Mouse (Mus musculus) hindbrain, embryonic 15.5 days (tissue): Measurements from ENCODE around the gene Ten1. TPM values are rescaled to one million over a fixed set of nuclear protein-coding genes. Genes with fewer than 3 reads are reported as not detected.
A peak's percentile ranks its signal among the peaks of the same experiment; 100 is the strongest.

Experiments
- ATAC-seq: fragments of 200-750 bp; cut with Nextera tagmentation; 2 replicates; pipeline ENCODE4 v1.8.0; 2017; ENCODE audit warnings: low read depth, moderate number of reproducible peaks, moderate TSS enrichment; ENCODE audit not compliant: low FRiP score
- H3K27ac ChIP-seq: fragments of 300-500 bp; sonication (generic); replicated peaks from 2 replicates; pipeline ENCODE4 v1.5.1; 2015; ENCODE audit warnings: mild to moderate bottlenecking, inconsistent platforms
- H3K27me3 ChIP-seq: fragments of 300-500 bp; sonication (generic); 2 replicates; pipeline ENCODE4 v1.6.1; 2015; ENCODE audit warnings: control low read depth, inconsistent platforms
- H3K36me3 ChIP-seq: fragments of 300-500 bp; sonication (generic); 2 replicates; pipeline ENCODE4 v1.6.1; 2015; ENCODE audit warnings: control low read depth, inconsistent platforms
- H3K4me1 ChIP-seq: fragments of 300-500 bp; sonication (generic); replicated peaks from 2 replicates; pipeline ENCODE4 v1.6.1; 2015; ENCODE audit warnings: control low read depth, inconsistent platforms
- H3K4me2 ChIP-seq: fragments of 300-500 bp; sonication (generic); 2 replicates; pipeline ENCODE4 v1.6.1; 2015; ENCODE audit warnings: moderate library complexity, mild to moderate bottlenecking, inconsistent platforms
- H3K4me3 ChIP-seq: fragments of 300-500 bp; sonication (generic); 2 replicates; pipeline ENCODE4 v1.5.1; 2015; ENCODE audit warnings: mild to moderate bottlenecking, inconsistent platforms
- H3K9ac ChIP-seq: fragments of 300-500 bp; sonication (generic); 2 replicates; pipeline ENCODE4 v1.6.1; 2015; ENCODE audit warnings: inconsistent platforms
- H3K9me3 ChIP-seq: fragments of 300-500 bp; sonication (generic); 2 replicates; pipeline ENCODE4 v1.6.1; 2016; ENCODE audit warnings: control low read depth, inconsistent platforms
- WGBS: fragments of 180-500 bp; shearing (Covaris S2); methylation state at CpG from one replicate; pipeline ENCODE4 v1.1.7; 2015; 5-methylcytosine and 5-hydroxymethylcytosine counted together
- polyA plus RNA-seq: library from polyadenylated mRNA; unstranded; fragments of >200 nt; fragmentation: Nextera tagmentation; extraction: Ambion mirVana; gene quantifications from 2 replicates; pipeline ENCODE4 v1.2.1, GENCODE M21; 2015

Ten1 gene
- polyA plus RNA-seq, 1 experiment from 2014 or later: 104 TPM

GRCm38 (mm10) chr11:116174775-116175448 is 23.7 kb upstream of the Ten1 start:
- no peak overlapping the region for H3K4me3 ChIP-seq
- H3K4me1 ChIP-seq: no peaks in the 10 kb centered on the region
- H3K9ac ChIP-seq: no peak overlapping the region
- no peak overlapping the region for H3K4me2 ChIP-seq
- no peaks in the 10 kb centered on the region for H3K27me3 ChIP-seq
- 91% methylated on average over 22 of the region's 22 CpGs for WGBS
- H3K9me3 ChIP-seq: no peaks in the 10 kb centered on the region
- no peak overlapping the region for H3K27ac ChIP-seq
- H3K36me3 ChIP-seq: peaks cover 79% of the 10 kb centered on the region
- ATAC-seq: no peak

DNA sequence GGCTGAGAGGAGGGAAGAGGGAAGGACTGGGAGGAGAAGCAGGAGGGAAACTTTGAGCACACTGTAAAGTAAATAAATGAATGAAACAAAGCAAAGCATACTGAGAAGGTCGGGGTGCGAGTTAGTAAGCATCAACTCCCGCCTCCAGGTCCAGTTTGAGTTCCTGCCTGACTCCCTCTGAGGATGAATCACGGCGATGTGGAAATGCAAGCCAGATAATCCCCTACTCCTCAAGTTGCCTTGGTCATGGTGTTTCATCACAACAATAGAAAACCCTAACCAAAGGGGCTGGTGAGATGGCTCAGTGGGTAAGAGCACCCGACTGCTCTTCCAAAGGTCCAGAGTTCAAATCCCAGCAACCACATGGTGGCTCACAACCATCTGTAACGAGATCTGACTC is 22.6 kb upstream of the Ten1 start:
- Histone ChIP-seq H3K27me3 (no peaks in the 10 kb centered on the region), H3K36me3 (peaks cover 88% of the 10 kb centered on the region), H3K27ac (no peak overlapping the region), H3K9ac (no peak overlapping the region), H3K4me1 (no peaks in the 10 kb centered on the region), H3K9me3 (no peaks in the 10 kb centered on the region), H3K4me2 (no peak overlapping the region), H3K4me3 (no peak overlapping the region)
- ATAC-seq: no peak
- 85% methylated on average over 7 of the region's 7 CpGs for WGBS

- 90% methylated on average over 20 of the region's 20 CpGs for WGBS
- ATAC-seq: no peak
- H3K27me3 ChIP-seq: no peaks in the 10 kb centered on the region
These were observed 20.1 kb upstream of the Ten1 start for GRCm38 (mm10) chr11:116178411-116179121.

DNA sequence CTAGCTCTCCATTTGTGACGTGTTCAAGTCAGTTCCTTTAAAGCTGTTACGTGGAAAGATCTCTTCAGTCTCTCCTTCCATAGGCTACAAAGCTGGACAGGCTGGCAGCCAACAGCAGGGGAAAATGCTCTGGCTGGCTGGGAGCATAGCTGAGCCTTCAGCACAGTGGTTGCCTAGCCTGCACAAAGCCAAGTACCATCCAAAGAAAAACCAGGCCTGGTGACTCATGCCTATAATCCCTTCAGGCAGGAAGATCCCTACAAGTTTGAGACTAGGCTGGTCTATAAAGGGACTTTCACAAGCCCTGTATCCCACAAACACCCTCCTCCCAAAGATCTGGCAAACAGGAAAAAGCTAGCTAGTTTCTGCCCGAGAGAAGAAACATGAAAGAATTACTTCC is 12.8 kb upstream of the Ten1 start:
- 80% methylated on average over 3 of the region's 3 CpGs for WGBS
- peak overlapping the region; percentile 40 for H3K27ac ChIP-seq
- no peak overlapping the region for H3K9ac ChIP-seq
- H3K36me3 ChIP-seq: peaks cover 45% of the 10 kb centered on the region
- ATAC-seq: no peak
- no peaks in the 10 kb centered on the region for H3K9me3 ChIP-seq
- no peak overlapping the region for H3K4me2 ChIP-seq
- H3K27me3 ChIP-seq: no peaks in the 10 kb centered on the region
- H3K4me3 ChIP-seq: no peak overlapping the region
- H3K4me1 ChIP-seq: peaks cover 10% of the 10 kb centered on the region

More at GRCm38 (mm10) chr11:116178411-116179121, 20.1 kb upstream of the Ten1 start:
- Histone ChIP-seq H3K9me3 (no peaks in the 10 kb centered on the region), H3K27ac (no peak overlapping the region), H3K36me3 (peaks cover 70% of the 10 kb centered on the region), H3K4me2 (no peak overlapping the region), H3K9ac (no peak overlapping the region), H3K4me3 (no peak overlapping the region), H3K4me1 (no peaks in the 10 kb centered on the region)

DNA sequence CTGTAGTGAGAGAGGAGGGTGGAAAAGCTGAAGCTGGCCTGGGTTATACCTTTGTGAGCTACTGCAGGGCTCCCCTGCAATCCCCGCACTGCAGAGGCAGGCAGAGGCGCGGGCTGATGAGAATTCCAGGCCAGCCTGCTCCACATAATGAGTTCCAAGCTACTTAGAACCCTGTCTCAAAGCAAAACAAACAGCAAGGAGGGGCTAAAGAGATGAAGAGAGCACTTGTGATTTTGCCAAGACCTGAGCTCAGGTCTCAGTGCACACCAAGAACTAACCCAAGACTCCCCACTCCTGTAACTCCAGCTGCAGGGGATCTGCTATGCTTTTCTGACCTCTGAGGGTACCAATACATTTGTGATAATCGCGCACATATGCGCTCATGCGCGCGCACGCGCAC is 12.3 kb upstream of the Ten1 start:
- Histone ChIP-seq H3K4me3 (no peak overlapping the region), H3K4me2 (no peak overlapping the region), H3K4me1 (peaks cover 10% of the 10 kb centered on the region), H3K9ac (no peak overlapping the region), H3K36me3 (peaks cover 46% of the 10 kb centered on the region), H3K27ac (peak overlapping the region; percentile 40), H3K9me3 (no peaks in the 10 kb centered on the region), H3K27me3 (no peaks in the 10 kb centered on the region)
- 93% methylated on average over 11 of the region's 11 CpGs for WGBS
- no peak for ATAC-seq

DNA sequence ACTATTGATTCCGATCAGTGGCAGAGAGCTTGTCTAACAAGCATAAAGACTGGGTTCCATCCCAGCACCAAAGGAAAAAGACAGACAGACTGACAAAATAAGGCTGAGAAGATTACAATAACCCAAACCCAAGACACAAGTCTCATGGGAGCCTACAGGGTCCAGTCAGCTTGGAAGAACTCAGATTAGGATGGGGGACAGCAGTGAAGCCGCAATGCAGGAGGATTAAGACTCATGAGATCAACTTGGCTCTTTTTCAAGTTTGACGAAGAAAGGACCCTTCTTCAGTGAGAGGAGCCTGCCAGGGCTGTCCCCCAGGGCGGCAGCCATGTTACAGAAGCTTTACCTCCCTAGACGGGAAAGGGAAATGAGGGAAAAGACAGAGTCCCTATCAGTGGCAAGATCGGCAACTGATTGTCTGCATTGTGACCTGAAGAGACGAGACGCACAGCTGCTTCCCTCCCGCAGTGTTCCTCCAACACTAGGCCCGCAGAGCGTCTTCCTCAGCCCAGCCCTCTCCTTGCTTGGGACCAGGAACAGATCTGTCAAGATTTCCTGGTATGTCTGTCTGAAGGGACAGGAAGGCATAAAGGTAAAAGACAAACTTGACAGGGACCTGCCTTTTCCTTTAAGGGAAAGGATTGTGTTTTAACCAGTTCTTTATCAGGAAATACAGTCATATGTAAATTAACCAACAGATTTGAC is 11.3 kb upstream of the Ten1 start:
- Histone ChIP-seq H3K4me3 (no peak overlapping the region), H3K4me1 (peaks cover 10% of the 10 kb centered on the region), H3K9me3 (no peaks in the 10 kb centered on the region), H3K36me3 (peaks cover 46% of the 10 kb centered on the region), H3K4me2 (0 out of 2 replicates have a peak overlapping the region, but pooled peaks have one; percentile 9), H3K27ac (peak overlapping the region; percentile 62), H3K27me3 (no peaks in the 10 kb centered on the region), H3K9ac (no peak overlapping the region)
- ATAC-seq: no peak
- 32% methylated on average over 11 of the region's 11 CpGs for WGBS

- H3K4me1 ChIP-seq: peaks cover 36% of the 10 kb centered on the region
- no peak overlapping the region for H3K9ac ChIP-seq
- H3K27me3 ChIP-seq: no peaks in the 10 kb centered on the region
- ATAC-seq: no peak
- no peak overlapping the region for H3K4me3 ChIP-seq
- no peak overlapping the region for H3K27ac ChIP-seq
- WGBS: 93% methylated on average over 8 of the region's 8 CpGs
- no peaks in the 10 kb centered on the region for H3K9me3 ChIP-seq
- peaks cover 26% of the 10 kb centered on the region for H3K36me3 ChIP-seq
- H3K4me2 ChIP-seq: no peak overlapping the region
These were observed 4.0 kb upstream of the Ten1 start for GRCm38 (mm10) chr11:116194619-116195018.

- H3K9ac ChIP-seq: no peak overlapping the region
- no peak for ATAC-seq
These were observed 3.4 kb upstream of the Ten1 start for GRCm38 (mm10) chr11:116195252-116195651.

GRCm38 (mm10) chr11:116196336-116196735 is 2.3 kb upstream of the Ten1 start:
- no peak overlapping the region for H3K27ac ChIP-seq
- H3K27me3 ChIP-seq: no peaks in the 10 kb centered on the region
- 89% methylated on average over 3 of the region's 3 CpGs for whole genome bisulfite sequencing
- ATAC-seq: no peak
- no peak overlapping the region for H3K4me3 ChIP-seq
- H3K9me3 ChIP-seq: no peaks in the 10 kb centered on the region
- peaks cover 16% of the 10 kb centered on the region for H3K36me3 ChIP-seq
- H3K4me1 ChIP-seq: peaks cover 39% of the 10 kb centered on the region
- no peak overlapping the region for H3K4me2 ChIP-seq
- no peak overlapping the region for H3K9ac ChIP-seq

More at GRCm38 (mm10) chr11:116195252-116195651, 3.4 kb upstream of the Ten1 start:
- no peak overlapping the region for H3K27ac ChIP-seq
- H3K4me1 ChIP-seq: peaks cover 39% of the 10 kb centered on the region
- no peak overlapping the region for H3K4me3 ChIP-seq
- H3K36me3 ChIP-seq: peaks cover 22% of the 10 kb centered on the region
- H3K4me2 ChIP-seq: no peak overlapping the region
- H3K9me3 ChIP-seq: no peaks in the 10 kb centered on the region
- no peaks in the 10 kb centered on the region for H3K27me3 ChIP-seq
- WGBS: 87% methylated on average over 5 of the region's 5 CpGs

DNA sequence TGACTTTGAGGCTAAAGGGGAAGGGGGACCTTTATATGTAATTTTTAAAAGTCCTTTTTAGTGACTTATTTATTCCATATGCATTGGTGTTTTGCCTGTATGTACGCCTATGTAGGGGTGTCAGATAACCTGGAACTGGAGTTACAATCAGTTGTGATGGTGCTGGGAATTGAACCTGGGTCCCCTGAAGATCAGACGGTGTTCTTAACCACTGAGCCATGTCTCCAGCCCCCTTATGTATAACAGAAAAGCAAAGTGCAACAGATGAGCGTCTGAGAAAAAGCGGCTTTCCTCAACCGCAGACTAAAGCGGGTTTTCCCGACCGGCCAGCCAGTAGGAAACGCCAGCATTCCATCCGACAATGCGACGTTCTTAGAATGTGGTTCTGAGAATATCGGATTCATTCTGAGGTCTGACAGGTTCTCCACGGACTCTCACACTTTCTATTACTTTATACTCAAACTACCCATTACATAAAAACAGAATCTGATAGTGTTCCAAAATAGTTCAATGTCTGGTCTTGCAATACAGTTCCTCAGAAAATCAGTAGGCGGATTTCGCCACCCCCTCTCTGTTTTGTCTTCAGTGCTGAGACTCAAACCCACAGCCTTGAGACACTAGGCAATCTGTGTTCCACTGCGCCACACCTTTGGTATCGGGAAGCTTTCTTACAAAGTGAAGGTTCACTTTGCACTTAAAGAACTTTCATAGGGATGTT is 1.6 kb upstream of the Ten1 start:
- H3K4me2 ChIP-seq: peak overlapping the region; percentile 69
- no peaks in the 10 kb centered on the region for H3K9me3 ChIP-seq
- H3K36me3 ChIP-seq: peaks cover 11% of the 10 kb centered on the region
- H3K9ac ChIP-seq: no peak overlapping the region
- H3K4me3 ChIP-seq: no peak overlapping the region
- 95% methylated on average over 18 of the region's 18 CpGs for WGBS
- peaks cover 39% of the 10 kb centered on the region for H3K4me1 ChIP-seq
- no peak for ATAC-seq
- no peaks in the 10 kb centered on the region for H3K27me3 ChIP-seq
- no peak overlapping the region for H3K27ac ChIP-seq

GRCm38 (mm10) chr11:116197584-116197906 is 1.1 kb upstream of the Ten1 start:
- Histone ChIP-seq H3K27ac (no peak overlapping the region), H3K27me3 (no peaks in the 10 kb centered on the region), H3K4me1 (peaks cover 39% of the 10 kb centered on the region), H3K9ac (no peak overlapping the region), H3K4me2 (peak overlapping the region; percentile 69), H3K9me3 (no peaks in the 10 kb centered on the region), H3K4me3 (peak overlapping the region; percentile 75), H3K36me3 (peaks cover 11% of the 10 kb centered on the region)
- no peak for ATAC-seq
- 93% methylated on average over 6 of the region's 6 CpGs for WGBS
